Mouse (Mus musculus): ENCODE measurements around the gene Epha7.

- TF ChIP-seq CTCF (IDR thresholded peaks at IDR 0.05; ENCODE audit: low read depth) (no peak), EP300 (IDR thresholded peaks at IDR 0.05; ENCODE audit: low read depth) (no peak)
Observed at GRCm38 (mm10) chr4:28906985-28907384, 94.1 kb downstream of the Epha7 start.

Measured in liver, embryonic 14.5 days (tissue).